Mouse (Mus musculus) hindbrain, embryonic 14.5 days (tissue): Measurements from ENCODE around the gene Zfp644. TPM values are rescaled to one million over a fixed set of nuclear protein-coding genes. Genes with fewer than 3 reads are reported as not detected.

Experiments
- ATAC-seq: fragments of 200-750 bp; cut with Nextera tagmentation; 2 replicates; pipeline ENCODE4 v1.8.0; 2017; ENCODE audit warnings: moderate number of reproducible peaks, mild to moderate bottlenecking, moderate TSS enrichment, moderate library complexity; ENCODE audit not compliant: low FRiP score
- DNase-seq: peaks from one replicate; pipeline ENCODE4 v3.0.0-alpha.2; 2015; ENCODE audit warnings: low spot score
- H3K27ac ChIP-seq: fragments of 300-500 bp; sonication (generic); 2 replicates; pipeline ENCODE4 v1.5.1; 2014; ENCODE audit warnings: mild to moderate bottlenecking, moderate library complexity
- H3K27me3 ChIP-seq: fragments of 300-500 bp; sonication (generic); 2 replicates; pipeline ENCODE4 v1.6.1; 2014; ENCODE audit warnings: mild to moderate bottlenecking, low read length, mixed read lengths; ENCODE audit not compliant: control insufficient read depth, insufficient read depth
- H3K36me3 ChIP-seq: fragments of 300-500 bp; sonication (generic); replicated peaks from 2 replicates; pipeline ENCODE4 v1.6.1; 2014; ENCODE audit not compliant: control insufficient read depth, insufficient read depth
- H3K4me1 ChIP-seq: fragments of 300-500 bp; sonication (generic); replicated peaks from 2 replicates; pipeline ENCODE4 v1.6.1; 2014; ENCODE audit warnings: antibody characterized with exemption, low read length, mixed read lengths; ENCODE audit not compliant: control insufficient read depth, insufficient read depth
- H3K4me2 ChIP-seq: fragments of 300-500 bp; sonication (generic); replicated peaks from 2 replicates; pipeline ENCODE4 v1.6.1; 2014; ENCODE audit warnings: mild to moderate bottlenecking, moderate library complexity
- H3K4me3 ChIP-seq: fragments of 300-500 bp; sonication (generic); replicated peaks from 2 replicates; pipeline ENCODE4 v1.5.1; 2014; ENCODE audit warnings: mild to moderate bottlenecking, low read length
- H3K9ac ChIP-seq: fragments of 300-500 bp; sonication (generic); 2 replicates; pipeline ENCODE4 v1.6.1; 2014
- H3K9me3 ChIP-seq: fragments of 300-500 bp; sonication (generic); 2 replicates; pipeline ENCODE4 v1.6.1; 2016; ENCODE audit warnings: low read length; ENCODE audit not compliant: control insufficient read depth
- WGBS: fragments of 180-500 bp; shearing (Covaris S2); extraction: QIAGEN DNeasy Blood & Tissue Kit; methylation state at CpG from one replicate; pipeline ENCODE4 v1.1.7; 2014; 5-methylcytosine and 5-hydroxymethylcytosine counted together
- polyA plus RNA-seq: library from polyadenylated mRNA; unstranded; fragments of >200 nt; fragmentation: Nextera tagmentation; extraction: Ambion mirVana; gene quantifications from 2 replicates; pipeline ENCODE4 v1.2.1, GENCODE M21; 2014

Zfp644 gene
- polyA plus RNA-seq, 1 experiment from 2014 or later: 104 TPM

- Histone ChIP-seq H3K4me3 (no peak overlapping the region), H3K9me3 (no peaks in the 10 kb centered on the region), H3K27me3 (0 out of 2 replicates have a peak, but pooled peaks cover 8% of the 10 kb centered on the region), H3K4me1 (no peaks in the 10 kb centered on the region), H3K9ac (no peak overlapping the region), H3K4me2 (no peak overlapping the region), H3K27ac (no peak overlapping the region), H3K36me3 (peaks cover 8% of the 10 kb centered on the region)
- WGBS: 95% methylated on average over 11 of the region's 11 CpGs
- ATAC-seq: no peak
- no peak for DNase-seq
Measured at GRCm38 (mm10) chr5:106589670-106590069, 107.4 kb downstream of the Zfp644 start.

- WGBS: 96% methylated on average over 9 of the region's 9 CpGs
Measured at GRCm38 (mm10) chr5:106589006-106589405, 108.1 kb downstream of the Zfp644 start.

GRCm38 (mm10) chr5:106580943-106581342 is 116.1 kb downstream of the Zfp644 start:
- 76% methylated on average over 7 of the region's 7 CpGs for WGBS
- ATAC-seq: no peak
- H3K27me3 ChIP-seq: peaks cover 36% of the 10 kb centered on the region
- H3K4me3 ChIP-seq: no peak overlapping the region
- H3K4me1 ChIP-seq: no peaks in the 10 kb centered on the region
- H3K27ac ChIP-seq: no peak overlapping the region
- H3K9ac ChIP-seq: no peak overlapping the region
- DNase-seq: no peak
- H3K4me2 ChIP-seq: no peak overlapping the region
- no peaks in the 10 kb centered on the region for H3K9me3 ChIP-seq
- no peaks in the 10 kb centered on the region for H3K36me3 ChIP-seq

More at GRCm38 (mm10) chr5:106589006-106589405, 108.1 kb downstream of the Zfp644 start:
- Histone ChIP-seq H3K4me3 (no peak overlapping the region), H3K9ac (no peak overlapping the region), H3K9me3 (no peaks in the 10 kb centered on the region), H3K4me1 (no peaks in the 10 kb centered on the region), H3K27ac (no peak overlapping the region), H3K4me2 (no peak overlapping the region), H3K27me3 (0 out of 2 replicates have a peak, but pooled peaks cover 9% of the 10 kb centered on the region), H3K36me3 (peaks cover 8% of the 10 kb centered on the region)
- ATAC-seq: no peak
- DNase-seq: no peak

GRCm38 (mm10) chr5:106577237-106577888 is 119.7 kb downstream of the Zfp644 start:
- no peak overlapping the region for H3K4me3 ChIP-seq
- peaks cover 16% of the 10 kb centered on the region for H3K4me1 ChIP-seq
- DNase-seq (peak; percentile 36), ATAC-seq (peak; percentile 65; the same call in 1 of the 2 replicates)
- no peak overlapping the region for H3K27ac ChIP-seq
- H3K4me2 ChIP-seq: no peak overlapping the region
- H3K9ac ChIP-seq: no peak overlapping the region
- WGBS: 40% methylated on average over 9 of the region's 9 CpGs
- no peaks in the 10 kb centered on the region for H3K9me3 ChIP-seq
- peaks cover 65% of the 10 kb centered on the region for H3K27me3 ChIP-seq
- H3K36me3 ChIP-seq: no peaks in the 10 kb centered on the region

- Histone ChIP-seq H3K27ac (no peak overlapping the region), H3K4me2 (peak overlapping the region; percentile 96), H3K4me1 (peaks cover 16% of the 10 kb centered on the region), H3K9ac (no peak overlapping the region), H3K4me3 (peak overlapping the region; percentile 53), H3K9me3 (no peaks in the 10 kb centered on the region), H3K27me3 (peaks cover 75% of the 10 kb centered on the region), H3K36me3 (no peaks in the 10 kb centered on the region)
- ATAC-seq (no peak), DNase-seq (no peak)
- WGBS: 28% methylated on average over 4 of the region's 4 CpGs
Measured at GRCm38 (mm10) chr5:106575098-106575497, 122.0 kb downstream of the Zfp644 start.

- DNase-seq: peak; percentile 79
- peak overlapping the region; percentile 53 for H3K4me3 ChIP-seq
- H3K9me3 ChIP-seq: no peaks in the 10 kb centered on the region
- peak overlapping the region; percentile 66 for H3K9ac ChIP-seq
- under 1% methylated on average over 42 of the region's 45 CpGs for WGBS
- H3K36me3 ChIP-seq: no peaks in the 10 kb centered on the region
- H3K4me2 ChIP-seq: peak overlapping the region; percentile 96
- H3K4me1 ChIP-seq: peaks cover 16% of the 10 kb centered on the region
- ATAC-seq: peak; percentile 88
- peaks cover 75% of the 10 kb centered on the region for H3K27me3 ChIP-seq
- no peak overlapping the region for H3K27ac ChIP-seq
Measured at GRCm38 (mm10) chr5:106574560-106574946, 122.5 kb downstream of the Zfp644 start.

- DNase-seq (no peak), ATAC-seq (peak; percentile 78)
- peaks cover 78% of the 10 kb centered on the region for H3K27me3 ChIP-seq
- WGBS: 6% methylated on average over 48 of the region's 55 CpGs
- H3K9ac ChIP-seq: peak overlapping the region; percentile 66
- peaks cover 16% of the 10 kb centered on the region for H3K4me1 ChIP-seq
- peak overlapping the region; percentile 53 for H3K4me3 ChIP-seq
- no peaks in the 10 kb centered on the region for H3K9me3 ChIP-seq
- H3K36me3 ChIP-seq: no peaks in the 10 kb centered on the region
- H3K27ac ChIP-seq: no peak overlapping the region
- H3K4me2 ChIP-seq: peak overlapping the region; percentile 96
Measured at GRCm38 (mm10) chr5:106573742-106574559, 123.1 kb downstream of the Zfp644 start.

Other genes starting within 250 kb of the Zfp644 start
- gene Barhl2, start 239.1 kb downstream of the Zfp644 start, polyA plus RNA-seq: 1.1 and 2.3 TPM in 2 replicates
- not detected in 2 replicates for gene Gm17304, start 88.2 kb downstream of the Zfp644 start, polyA plus RNA-seq
- 6.5 and 7.0 TPM in 2 replicates for gene Hfm1, start 229.0 kb upstream of the Zfp644 start, polyA plus RNA-seq